Mouse (Mus musculus): ENCODE data around the gene Gm10217. TPM values are rescaled to one million over a fixed set of nuclear protein-coding genes. Genes with fewer than 3 reads are reported as not detected.

The Gm10217 gene
- not detected in 2 replicates for polyA plus RNA-seq (2012; rRNA removed)

- 90% methylated on average over 3 of the region's 3 CpGs for WGBS
- DNase-seq, result no peak
- Histone ChIP-seq H3K4me1 (ENCODE audit: control insufficient read depth, insufficient read depth, low read length) (no peaks in the 10 kb centered on the region), H3K27ac (ENCODE audit: insufficient read depth, low read length) (no peak within 1 kb of the TSS), H3K4me3 (replicated peaks; ENCODE audit: insufficient read depth, low read depth, low read length) (no peak within 1 kb of the TSS), H3K27me3 (ENCODE audit: control insufficient read depth, insufficient read depth, low read length) (no peaks in the 10 kb centered on the region)
- no peak for TF ChIP-seq CTCF (IDR thresholded peaks at IDR 0.05; ENCODE audit: borderline replicate concordance, insufficient read depth, low read depth, low read length)
- no peak for TF ChIP-seq POLR2A (IDR thresholded peaks at IDR 0.05; ENCODE audit: borderline replicate concordance, insufficient read depth, low read length)
These were observed at the start of gene Gm10217 for GRCm38 (mm10) chr8:9863951-9864350. TSS of gene Gm10217 (plus strand) at chr8:9864251.

GRCm38 (mm10) chr8:9824770-9825169, 39.3 kb upstream of the Gm10217 start:
- Histone ChIP-seq H3K27ac (ENCODE audit: insufficient read depth, low read length) (no peak overlapping the region), H3K27me3 (ENCODE audit: control insufficient read depth, insufficient read depth, low read length) (no peaks in the 10 kb centered on the region; the same call in 1 of the 2 replicates), H3K4me1 (ENCODE audit: control insufficient read depth, insufficient read depth, low read length) (no peaks in the 10 kb centered on the region), H3K4me3 (replicated peaks; ENCODE audit: insufficient read depth, low read depth, low read length) (no peak overlapping the region)
- no peak for DNase-seq
- TF ChIP-seq POLR2A (IDR thresholded peaks at IDR 0.05; ENCODE audit: borderline replicate concordance, insufficient read depth, low read length) (no peak), CTCF (IDR thresholded peaks at IDR 0.05; ENCODE audit: borderline replicate concordance, insufficient read depth, low read depth, low read length) (no peak)
- WGBS, result 76% methylated on average over 8 of the region's 8 CpGs

GRCm38 (mm10) chr8:9840257-9840656, 23.8 kb upstream of the Gm10217 start:
- WGBS, result 95% methylated on average over 3 of the region's 3 CpGs
- H3K4me3 ChIP-seq (replicated peaks; ENCODE audit: insufficient read depth, low read depth, low read length), result no peak overlapping the region
- TF ChIP-seq CTCF (IDR thresholded peaks at IDR 0.05; ENCODE audit: borderline replicate concordance, insufficient read depth, low read depth, low read length), result no peak
- TF ChIP-seq POLR2A (IDR thresholded peaks at IDR 0.05; ENCODE audit: borderline replicate concordance, insufficient read depth, low read length), result no peak
- H3K27ac ChIP-seq (ENCODE audit: insufficient read depth, low read length), result no peak overlapping the region
- H3K27me3 ChIP-seq (ENCODE audit: control insufficient read depth, insufficient read depth, low read length), result no peaks in the 10 kb centered on the region
- DNase-seq, result no peak
- no peaks in the 10 kb centered on the region for H3K4me1 ChIP-seq (ENCODE audit: control insufficient read depth, insufficient read depth, low read length)

- H3K4me1 ChIP-seq (ENCODE audit: control insufficient read depth, insufficient read depth, low read length), result no peaks in the 10 kb centered on the region
- H3K4me3 ChIP-seq (replicated peaks; ENCODE audit: insufficient read depth, low read depth, low read length), result no peak overlapping the region
- H3K27me3 ChIP-seq (ENCODE audit: control insufficient read depth, insufficient read depth, low read length), result no peaks in the 10 kb centered on the region; the same call in 1 of the 2 replicates
- DNase-seq, result no peak
- H3K27ac ChIP-seq (ENCODE audit: insufficient read depth, low read length), result no peak overlapping the region
- 29% methylated on average over 2 of the region's 2 CpGs for WGBS
- TF ChIP-seq CTCF (IDR thresholded peaks at IDR 0.05; ENCODE audit: borderline replicate concordance, insufficient read depth, low read depth, low read length), result no peak
- TF ChIP-seq POLR2A (IDR thresholded peaks at IDR 0.05; ENCODE audit: borderline replicate concordance, insufficient read depth, low read length), result no peak
These were observed 4.8 kb upstream of the Gm10217 start for GRCm38 (mm10) chr8:9859286-9859685.

- 34% methylated on average over 10 of the region's 10 CpGs for WGBS
- Histone ChIP-seq H3K27me3 (ENCODE audit: control insufficient read depth, insufficient read depth, low read length) (no peaks in the 10 kb centered on the region; the same call in 1 of the 2 replicates), H3K4me1 (ENCODE audit: control insufficient read depth, insufficient read depth, low read length) (no peaks in the 10 kb centered on the region), H3K4me3 (replicated peaks; ENCODE audit: insufficient read depth, low read depth, low read length) (no peak overlapping the region), H3K27ac (ENCODE audit: insufficient read depth, low read length) (no peak overlapping the region)
- TF ChIP-seq POLR2A (IDR thresholded peaks at IDR 0.05; ENCODE audit: borderline replicate concordance, insufficient read depth, low read length) (no peak), CTCF (IDR thresholded peaks at IDR 0.05; ENCODE audit: borderline replicate concordance, insufficient read depth, low read depth, low read length) (no peak)
- DNase-seq, result no peak
These were observed 3.4 kb upstream of the Gm10217 start for GRCm38 (mm10) chr8:9860539-9861203.

- WGBS, result 55% methylated on average over 9 of the region's 9 CpGs
- TF ChIP-seq CTCF (IDR thresholded peaks at IDR 0.05; ENCODE audit: borderline replicate concordance, insufficient read depth, low read depth, low read length), result no peak
- no peak for TF ChIP-seq POLR2A (IDR thresholded peaks at IDR 0.05; ENCODE audit: borderline replicate concordance, insufficient read depth, low read length)
- no peaks in the 10 kb centered on the region for H3K4me1 ChIP-seq (ENCODE audit: control insufficient read depth, insufficient read depth, low read length)
- no peak overlapping the region for H3K27ac ChIP-seq (ENCODE audit: insufficient read depth, low read length)
- no peak overlapping the region for H3K4me3 ChIP-seq (replicated peaks; ENCODE audit: insufficient read depth, low read depth, low read length)
- H3K27me3 ChIP-seq (ENCODE audit: control insufficient read depth, insufficient read depth, low read length), result no peaks in the 10 kb centered on the region
- DNase-seq, result no peak
These were observed 1.1 kb downstream of the Gm10217 start for GRCm38 (mm10) chr8:9865150-9865549.

- TF ChIP-seq CTCF (IDR thresholded peaks at IDR 0.05; ENCODE audit: borderline replicate concordance, insufficient read depth, low read depth, low read length), result no peak
- no peak for TF ChIP-seq POLR2A (IDR thresholded peaks at IDR 0.05; ENCODE audit: borderline replicate concordance, insufficient read depth, low read length)
- DNase-seq, result no peak
- Histone ChIP-seq H3K4me3 (replicated peaks; ENCODE audit: insufficient read depth, low read depth, low read length) (no peak overlapping the region), H3K4me1 (ENCODE audit: control insufficient read depth, insufficient read depth, low read length) (no peaks in the 10 kb centered on the region), H3K27ac (ENCODE audit: insufficient read depth, low read length) (no peak overlapping the region), H3K27me3 (ENCODE audit: control insufficient read depth, insufficient read depth, low read length) (no peaks in the 10 kb centered on the region)
- 83% methylated on average over 3 of the region's 3 CpGs for WGBS
These were observed 4.0 kb downstream of the Gm10217 start for GRCm38 (mm10) chr8:9868094-9868493.

- WGBS, result 83% methylated on average over 1 of the region's 1 CpGs
These were observed 12.2 kb downstream of the Gm10217 start for GRCm38 (mm10) chr8:9876241-9876640.

More at GRCm38 (mm10) chr8:9876241-9876640, 12.2 kb downstream of the Gm10217 start:
- no peak for TF ChIP-seq POLR2A (IDR thresholded peaks at IDR 0.05; ENCODE audit: borderline replicate concordance, insufficient read depth, low read length)
- TF ChIP-seq CTCF (IDR thresholded peaks at IDR 0.05; ENCODE audit: borderline replicate concordance, insufficient read depth, low read depth, low read length), result no peak
- no peak for DNase-seq
- H3K27ac ChIP-seq (ENCODE audit: insufficient read depth, low read length), result no peak overlapping the region
- no peaks in the 10 kb centered on the region for H3K27me3 ChIP-seq (ENCODE audit: control insufficient read depth, insufficient read depth, low read length)
- H3K4me1 ChIP-seq (ENCODE audit: control insufficient read depth, insufficient read depth, low read length), result no peaks in the 10 kb centered on the region; the same call in 1 of the 2 replicates
- H3K4me3 ChIP-seq (replicated peaks; ENCODE audit: insufficient read depth, low read depth, low read length), result no peak overlapping the region

All from cerebellum, adult 2 months (tissue).